Mouse (Mus musculus) embryonic facial prominence, embryonic 13.5 days (tissue): ENCODE results near the gene Cradd. TPM values are rescaled to one million over a fixed set of nuclear protein-coding genes. Genes with fewer than 3 reads are reported as not detected.

Experiments used
- ATAC-seq: fragments of 200-750 bp; cut with Nextera tagmentation; 2 replicates; pipeline ENCODE4 v1.8.0; 2017; ENCODE audit warnings: low read depth; ENCODE audit not compliant: insufficient number of reproducible peaks, insufficient read depth, low FRiP score, low TSS enrichment
- H3K27ac ChIP-seq: fragments of 300-500 bp; sonication (generic); 2 replicates; pipeline ENCODE4 v1.5.1; 2015; ENCODE audit warnings: moderate library complexity, mild to moderate bottlenecking, inconsistent platforms
- H3K27me3 ChIP-seq: fragments of 300-500 bp; sonication (generic); 2 replicates; pipeline ENCODE4 v1.6.1; 2015; ENCODE audit warnings: mild to moderate bottlenecking, inconsistent platforms
- H3K36me3 ChIP-seq: fragments of 300-500 bp; sonication (generic); 2 replicates; pipeline ENCODE4 v1.6.1; 2015; ENCODE audit warnings: mild to moderate bottlenecking, inconsistent platforms
- H3K4me1 ChIP-seq: fragments of 300-500 bp; sonication (generic); 2 replicates; pipeline ENCODE4 v1.6.1; 2015; ENCODE audit warnings: inconsistent platforms
- H3K4me2 ChIP-seq: fragments of 300-500 bp; sonication (generic); 2 replicates; pipeline ENCODE4 v1.6.1; 2015; ENCODE audit warnings: moderate library complexity, mild to moderate bottlenecking, inconsistent platforms
- H3K4me3 ChIP-seq: fragments of 300-500 bp; sonication (generic); 2 replicates; pipeline ENCODE4 v1.5.1; 2015; ENCODE audit warnings: mild to moderate bottlenecking, inconsistent platforms
- H3K9ac ChIP-seq: fragments of 300-500 bp; sonication (generic); 2 replicates; pipeline ENCODE4 v1.6.1; 2015; ENCODE audit warnings: mild to moderate bottlenecking, inconsistent platforms
- H3K9me3 ChIP-seq: fragments of 300-500 bp; sonication (generic); 2 replicates; pipeline ENCODE4 v1.6.1; 2016; ENCODE audit warnings: inconsistent platforms
- WGBS: fragments of 180-500 bp; shearing (Covaris S2); methylation state at CpG from one replicate; pipeline ENCODE4 v1.1.7; 2015; ENCODE audit warnings: mixed read lengths; 5-methylcytosine and 5-hydroxymethylcytosine counted together
- polyA plus RNA-seq: library from polyadenylated mRNA; unstranded; fragments of >200 nt; fragmentation: Nextera tagmentation; extraction: Ambion mirVana; gene quantifications from 2 replicates; pipeline ENCODE4 v1.2.1, GENCODE M21; 2015

The Cradd gene
- polyA plus RNA-seq, 1 experiment from 2014 or later: 10.4 TPM

DNA sequence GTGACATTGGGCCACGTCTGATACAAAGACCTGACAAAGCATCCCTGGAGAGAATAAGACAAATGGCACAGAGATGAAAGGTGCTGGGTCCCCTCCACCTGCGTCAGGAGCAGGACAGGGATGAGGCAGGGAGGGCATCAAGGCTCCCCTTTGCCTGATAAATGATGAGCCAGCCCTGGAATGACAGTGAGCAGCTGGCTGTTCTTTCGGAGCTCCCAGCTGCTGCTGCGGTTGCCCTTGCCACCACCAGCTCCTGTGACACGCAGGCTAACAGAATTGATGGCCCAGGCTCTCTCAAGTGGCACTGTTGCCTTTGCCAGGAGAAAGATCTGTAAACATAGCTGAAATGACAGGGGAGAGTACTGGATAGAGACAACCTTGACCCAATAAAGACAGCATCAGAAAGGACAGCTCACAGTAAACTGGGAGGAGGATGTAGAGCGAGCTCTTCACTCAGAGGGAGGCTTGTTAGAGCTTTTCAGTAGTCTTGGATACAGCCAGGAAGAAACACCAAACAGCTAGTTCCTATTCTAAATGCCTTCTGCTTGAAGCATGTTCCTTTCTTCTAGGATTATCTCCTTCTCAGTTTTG, 31.8 kb upstream of the Cradd start:
- no peaks in the 10 kb centered on the region for H3K36me3 ChIP-seq
- H3K27me3 ChIP-seq: no peaks in the 10 kb centered on the region
- H3K4me3 ChIP-seq: no peak overlapping the region
- ATAC-seq: no peak
- H3K27ac ChIP-seq: no peak overlapping the region
- 55% methylated on average over 6 of the region's 6 CpGs for WGBS
- H3K9me3 ChIP-seq: no peaks in the 10 kb centered on the region
- no peaks in the 10 kb centered on the region for H3K4me1 ChIP-seq
- H3K9ac ChIP-seq: no peak overlapping the region
- H3K4me2 ChIP-seq: no peak overlapping the region

DNA sequence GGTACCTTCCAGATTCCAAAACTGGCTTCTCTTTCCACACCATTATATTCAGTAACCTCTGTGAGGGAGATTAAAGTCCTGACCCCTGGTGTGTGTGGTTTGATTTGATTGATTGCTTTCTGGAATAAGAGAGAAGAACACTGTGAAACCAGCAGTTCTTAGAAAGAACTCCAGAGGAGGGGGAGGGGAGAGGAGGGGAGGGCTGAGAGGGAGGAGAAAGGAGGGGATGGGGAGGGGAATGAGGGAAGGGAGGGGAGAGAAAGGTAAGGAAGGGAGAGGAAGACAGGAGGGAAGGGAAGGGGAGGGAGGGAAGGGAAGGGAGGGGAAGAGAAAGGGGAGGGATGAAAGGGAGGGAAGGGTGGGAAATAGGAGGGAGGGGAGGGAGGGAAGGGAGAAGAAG, 30.7 kb upstream of the Cradd start:
- no peak overlapping the region for H3K9ac ChIP-seq
- no peaks in the 10 kb centered on the region for H3K36me3 ChIP-seq
- H3K4me1 ChIP-seq: no peaks in the 10 kb centered on the region
- H3K4me3 ChIP-seq: no peak overlapping the region
- H3K27ac ChIP-seq: no peak overlapping the region
- no peak overlapping the region for H3K4me2 ChIP-seq
- ATAC-seq: no peak
- no peaks in the 10 kb centered on the region for H3K27me3 ChIP-seq
- no peaks in the 10 kb centered on the region for H3K9me3 ChIP-seq

DNA sequence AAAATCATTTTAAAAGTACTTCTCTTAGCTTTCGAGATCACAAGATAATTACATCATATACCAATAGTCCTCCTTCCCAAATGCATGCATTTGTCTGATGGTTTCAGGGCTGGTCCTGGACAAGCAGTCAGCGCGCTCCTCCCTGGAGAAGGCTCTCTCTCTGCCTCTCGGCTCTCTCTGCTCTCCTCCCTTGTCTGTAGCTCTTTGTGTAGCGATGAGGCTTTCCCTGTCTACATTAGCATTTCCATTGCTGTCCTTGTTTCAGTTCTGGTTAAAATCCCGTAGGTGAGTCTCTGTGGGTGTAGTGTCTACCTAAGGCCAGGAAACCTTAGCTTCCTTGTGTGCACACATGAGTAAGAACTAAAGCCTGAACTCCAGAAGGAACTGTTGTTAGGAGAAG, 30.1 kb upstream of the Cradd start:
- Histone ChIP-seq H3K9me3 (no peaks in the 10 kb centered on the region), H3K27me3 (no peaks in the 10 kb centered on the region), H3K27ac (no peak overlapping the region), H3K4me3 (no peak overlapping the region), H3K4me2 (no peak overlapping the region), H3K4me1 (no peaks in the 10 kb centered on the region), H3K9ac (no peak overlapping the region), H3K36me3 (no peaks in the 10 kb centered on the region)
- no peak for ATAC-seq
- 74% methylated on average over 6 of the region's 6 CpGs for WGBS

DNA sequence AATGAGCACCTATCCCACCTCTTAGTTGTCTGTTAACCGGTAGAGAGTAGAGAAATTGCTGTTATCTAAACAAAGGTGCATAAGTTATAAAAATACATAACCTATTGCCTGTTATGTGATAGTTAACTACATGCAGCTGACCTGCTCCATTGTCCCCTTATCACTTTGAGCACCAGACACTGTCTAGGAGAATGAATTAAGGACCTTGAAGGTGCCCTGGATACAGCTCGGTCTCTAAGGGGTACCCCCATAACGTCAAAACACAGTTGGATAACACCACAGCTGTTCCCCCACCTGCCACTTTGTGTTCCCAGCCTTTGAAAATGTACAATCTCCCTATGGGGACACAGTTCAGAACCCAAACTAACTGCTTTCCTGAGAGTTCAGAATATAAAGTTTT, 24.5 kb upstream of the Cradd start:
- H3K27me3 ChIP-seq: no peaks in the 10 kb centered on the region
- no peak overlapping the region for H3K9ac ChIP-seq
- H3K4me1 ChIP-seq: no peaks in the 10 kb centered on the region
- H3K9me3 ChIP-seq: peaks cover 4% of the 10 kb centered on the region; the same call in 1 of the 2 replicates
- no peak overlapping the region for H3K27ac ChIP-seq
- WGBS: 88% methylated on average over 3 of the region's 3 CpGs
- no peak for ATAC-seq
- H3K36me3 ChIP-seq: no peaks in the 10 kb centered on the region
- H3K4me3 ChIP-seq: no peak overlapping the region
- no peak overlapping the region for H3K4me2 ChIP-seq

DNA sequence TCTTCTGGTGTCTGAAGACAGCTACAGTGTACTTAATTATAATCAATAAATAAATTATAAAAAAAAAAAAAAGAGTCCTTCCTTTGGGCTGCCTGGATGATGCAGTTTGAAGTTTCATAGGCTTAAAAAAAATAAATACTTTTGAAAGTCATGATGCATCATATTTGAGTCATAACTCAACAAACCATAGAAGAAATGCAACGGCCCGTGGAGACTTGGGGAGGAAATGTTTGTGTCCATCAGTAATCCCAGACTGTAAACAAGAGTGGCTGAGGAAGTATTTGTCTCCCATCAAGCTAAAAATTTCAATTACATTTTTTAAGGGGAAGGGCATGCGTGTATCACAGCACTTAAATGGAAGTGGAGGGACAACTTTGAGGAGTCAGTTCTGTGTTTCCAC, 23.8 kb upstream of the Cradd start:
- Histone ChIP-seq H3K9ac (no peak overlapping the region), H3K4me3 (no peak overlapping the region), H3K36me3 (no peaks in the 10 kb centered on the region), H3K9me3 (peaks cover 4% of the 10 kb centered on the region; the same call in 1 of the 2 replicates), H3K27ac (no peak overlapping the region), H3K4me2 (no peak overlapping the region), H3K4me1 (no peaks in the 10 kb centered on the region), H3K27me3 (no peaks in the 10 kb centered on the region)
- WGBS: 93% methylated on average over 3 of the region's 3 CpGs
- ATAC-seq: no peak

DNA sequence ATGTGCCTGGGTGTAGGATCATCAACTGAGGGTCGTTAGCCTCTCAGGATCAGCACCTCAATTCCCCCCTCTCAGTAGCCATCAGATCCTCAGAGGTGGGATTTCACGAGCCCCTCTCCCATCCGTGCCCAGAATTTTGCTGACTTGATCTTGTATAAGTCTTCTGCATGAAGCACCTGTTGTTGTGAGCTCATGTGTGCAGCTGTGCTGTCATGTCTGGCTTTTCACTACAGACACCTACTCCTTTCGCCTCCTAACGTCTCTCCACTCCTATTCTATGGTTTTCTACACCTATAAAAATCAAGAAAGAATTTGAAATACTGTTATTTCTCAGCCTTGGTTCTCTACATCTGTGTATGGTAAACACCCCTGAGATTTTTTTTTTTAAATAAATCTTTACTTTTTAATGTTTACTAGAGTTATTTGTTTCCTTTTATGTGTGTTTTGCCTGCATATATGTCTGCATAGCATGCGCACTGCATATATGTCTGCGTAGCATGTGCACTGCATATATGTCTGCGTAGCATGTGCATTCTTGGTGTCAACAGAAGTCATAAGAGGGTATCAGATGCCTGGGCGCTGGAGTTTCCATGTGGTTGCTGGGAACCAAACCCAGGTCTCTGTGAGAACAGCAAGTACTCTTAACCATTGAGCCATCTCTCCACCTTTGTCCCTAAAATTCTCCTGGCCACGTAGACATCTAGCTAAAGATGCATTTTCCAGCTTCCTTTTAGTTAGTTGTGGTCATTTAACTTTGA, 19.1 kb upstream of the Cradd start:
- no peaks in the 10 kb centered on the region for H3K4me1 ChIP-seq
- H3K4me2 ChIP-seq: no peak overlapping the region
- no peaks in the 10 kb centered on the region for H3K27me3 ChIP-seq
- no peak overlapping the region for H3K27ac ChIP-seq
- no peak overlapping the region for H3K9ac ChIP-seq
- peaks cover 4% of the 10 kb centered on the region; the same call in 1 of the 2 replicates for H3K9me3 ChIP-seq
- H3K36me3 ChIP-seq: no peaks in the 10 kb centered on the region
- H3K4me3 ChIP-seq: no peak overlapping the region
- WGBS: 83% methylated on average over 10 of the region's 10 CpGs
- no peak for ATAC-seq

DNA sequence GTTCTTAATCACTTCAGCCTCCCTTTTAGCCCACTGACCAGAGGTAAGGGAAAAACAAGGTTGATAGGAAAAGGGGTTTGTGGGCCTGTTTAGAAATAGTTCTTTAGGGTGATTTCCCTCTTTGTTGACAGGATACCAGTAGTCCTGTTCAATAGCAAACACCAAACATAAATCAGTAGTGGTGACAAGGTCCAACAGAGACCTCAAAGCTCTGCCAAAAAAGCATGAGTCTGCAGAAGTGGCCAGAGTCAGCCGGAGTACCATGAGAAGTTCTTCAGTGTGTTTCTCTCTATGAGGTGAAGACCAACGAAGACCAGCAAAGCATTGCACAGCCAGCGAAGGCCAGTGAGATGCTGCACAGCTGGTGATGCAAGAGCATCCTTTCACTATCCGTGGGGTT, 16.7 kb upstream of the Cradd start:
- 81% methylated on average over 4 of the region's 4 CpGs for WGBS
- no peak for ATAC-seq

DNA sequence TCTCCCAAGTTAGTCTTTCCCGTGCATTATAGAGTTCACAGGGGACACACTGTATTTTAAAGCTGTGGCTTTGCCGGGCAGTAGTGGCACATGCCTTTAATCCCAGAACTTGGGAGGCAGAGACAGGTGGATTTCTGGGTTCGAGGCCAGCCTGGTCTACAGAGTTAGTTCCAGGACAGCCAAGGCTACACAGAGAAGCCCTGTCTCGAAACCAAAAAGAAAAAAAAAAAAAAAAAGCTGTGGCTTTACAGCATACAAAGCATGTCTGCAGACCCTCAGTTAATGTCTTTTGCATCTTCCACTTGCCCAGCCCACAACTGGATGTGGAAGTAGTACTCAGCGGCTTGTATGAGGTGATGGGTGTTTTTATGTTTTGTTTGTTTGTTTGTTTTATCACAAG, 13.7 kb upstream of the Cradd start:
- no peak for ATAC-seq
- Histone ChIP-seq H3K36me3 (no peaks in the 10 kb centered on the region), H3K4me3 (no peak overlapping the region), H3K4me1 (0 out of 2 replicates have a peak, but pooled peaks cover 3% of the 10 kb centered on the region), H3K9me3 (no peaks in the 10 kb centered on the region), H3K4me2 (no peak overlapping the region), H3K9ac (no peak overlapping the region), H3K27ac (no peak overlapping the region), H3K27me3 (no peaks in the 10 kb centered on the region)
- 71% methylated on average over 5 of the region's 5 CpGs for WGBS

More for the DNA sequence above, 16.7 kb upstream of the Cradd start:
- Histone ChIP-seq H3K9ac (no peak overlapping the region), H3K4me3 (no peak overlapping the region), H3K27ac (no peak overlapping the region), H3K27me3 (no peaks in the 10 kb centered on the region), H3K36me3 (no peaks in the 10 kb centered on the region), H3K4me2 (no peak overlapping the region), H3K9me3 (peaks cover 4% of the 10 kb centered on the region; the same call in 1 of the 2 replicates), H3K4me1 (0 out of 2 replicates have a peak, but pooled peaks cover 3% of the 10 kb centered on the region)

DNA sequence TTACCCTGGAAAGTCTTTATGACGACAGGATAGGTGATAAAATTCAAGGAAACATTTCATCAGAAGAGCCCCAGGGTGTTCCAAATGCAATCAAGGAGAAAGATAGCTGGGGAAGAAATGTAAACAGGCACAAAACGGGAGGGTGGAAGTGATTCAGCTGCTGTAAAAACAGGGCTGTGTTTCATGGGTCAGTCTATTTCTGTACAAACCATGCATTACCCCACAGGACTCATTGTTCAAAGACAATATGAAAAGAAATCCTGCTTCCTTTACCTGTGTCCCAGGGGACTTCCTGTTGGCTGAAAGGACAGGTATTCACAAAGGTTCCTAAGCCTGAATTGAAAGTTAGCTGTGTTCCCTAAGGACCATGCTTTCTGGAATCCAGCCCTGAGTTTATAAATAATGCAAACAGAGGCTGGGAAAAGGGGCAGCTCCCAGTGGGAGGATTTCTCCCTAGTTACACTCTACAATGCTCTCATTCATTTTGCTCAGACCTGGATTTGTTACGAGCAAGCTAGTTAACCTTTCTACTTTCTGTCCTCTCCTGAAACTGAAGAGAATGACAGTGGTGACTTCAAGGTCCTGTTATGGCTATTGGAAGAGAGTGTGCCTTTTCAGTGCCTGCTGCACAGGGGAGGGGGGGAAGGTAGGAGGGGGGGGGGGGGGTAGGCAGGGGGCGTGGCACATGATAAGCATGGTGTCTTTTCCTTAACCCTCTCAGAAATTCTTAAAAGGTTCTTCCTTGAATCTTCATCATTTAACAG, 13.0 kb upstream of the Cradd start:
- 14% methylated on average over 4 of the region's 4 CpGs for WGBS
- Histone ChIP-seq H3K4me3 (no peak overlapping the region), H3K27me3 (no peaks in the 10 kb centered on the region), H3K4me1 (0 out of 2 replicates have a peak, but pooled peaks cover 3% of the 10 kb centered on the region), H3K9ac (no peak overlapping the region), H3K27ac (no peak overlapping the region), H3K4me2 (no peak overlapping the region; the same call in 1 of the 2 replicates), H3K9me3 (no peaks in the 10 kb centered on the region), H3K36me3 (no peaks in the 10 kb centered on the region)
- no peak for ATAC-seq

DNA sequence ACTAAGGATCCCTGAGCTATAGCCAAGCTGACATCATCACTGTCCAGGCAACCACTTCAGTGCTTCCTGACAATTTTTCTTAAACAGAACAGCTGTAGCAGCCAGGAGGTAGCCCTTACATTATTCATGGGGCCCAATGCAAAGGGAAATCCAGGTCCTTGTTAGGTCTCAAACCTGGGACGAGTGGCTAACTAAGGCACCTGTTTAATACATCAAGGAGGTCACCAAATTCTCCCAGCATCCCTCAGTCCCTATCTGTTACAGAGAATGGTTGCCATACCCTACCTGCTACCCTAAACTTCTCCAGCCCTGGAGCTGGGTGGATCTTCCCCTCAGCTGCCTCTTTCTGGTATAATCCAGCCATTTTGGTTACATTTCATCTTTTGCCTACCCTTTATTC, 10.9 kb upstream of the Cradd start:
- Histone ChIP-seq H3K9ac (no peak overlapping the region), H3K27me3 (no peaks in the 10 kb centered on the region), H3K9me3 (no peaks in the 10 kb centered on the region), H3K36me3 (no peaks in the 10 kb centered on the region), H3K4me1 (0 out of 2 replicates have a peak, but pooled peaks cover 3% of the 10 kb centered on the region), H3K4me2 (no peak overlapping the region), H3K27ac (no peak overlapping the region), H3K4me3 (no peak overlapping the region)
- ATAC-seq: no peak
- WGBS: 80% methylated on average over 1 of the region's 1 CpGs

DNA sequence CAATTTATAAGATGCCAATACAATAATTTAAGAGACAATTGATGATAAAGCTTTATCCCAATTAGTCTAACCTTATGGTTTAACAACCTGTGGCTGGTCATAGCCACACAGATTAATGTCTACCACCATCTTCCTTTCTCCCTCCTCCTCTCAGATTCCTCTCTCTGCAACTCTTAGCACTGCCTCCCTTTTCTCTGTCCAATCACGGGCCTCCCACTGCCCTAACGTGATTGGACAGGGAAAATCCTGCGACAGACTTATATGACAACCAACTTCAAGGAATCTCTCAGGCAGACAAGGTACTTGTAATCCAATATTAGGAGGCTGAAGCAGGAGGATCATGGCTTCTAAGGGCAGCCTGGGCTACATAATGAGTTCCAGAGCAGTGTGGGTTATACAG, 8.7 kb upstream of the Cradd start:
- no peak overlapping the region for H3K4me2 ChIP-seq
- H3K9ac ChIP-seq: no peak overlapping the region
- H3K36me3 ChIP-seq: no peaks in the 10 kb centered on the region
- no peaks in the 10 kb centered on the region for H3K27me3 ChIP-seq
- ATAC-seq: no peak
- no peaks in the 10 kb centered on the region for H3K9me3 ChIP-seq
- WGBS: 86% methylated on average over 3 of the region's 3 CpGs
- no peak overlapping the region for H3K4me3 ChIP-seq
- 0 out of 2 replicates have a peak, but pooled peaks cover 3% of the 10 kb centered on the region for H3K4me1 ChIP-seq
- H3K27ac ChIP-seq: no peak overlapping the region
